Mouse (Mus musculus) fat pad, adult 2 months (tissue): ENCODE results near the gene Myb.

ENCODE experiments used
- DNase-seq: peaks from one replicate; pipeline ENCODE4 v3.0.0-alpha.2; 2011; ENCODE audit warnings: low read depth, low spot score; ENCODE audit errors: extremely low read depth

Gene Myb

GRCm38 (mm10) chr10:21160537-21161358, at the start of gene Myb:
Gene Myb, minus strand, starts transcription at chr10:21160984.
- no peak for DNase-seq

GRCm38 (mm10) chr10:21207378-21207777, 46.6 kb upstream of the Myb start:
- no peak for DNase-seq

GRCm38 (mm10) chr10:21206232-21206631, 45.4 kb upstream of the Myb start:
- no peak for DNase-seq

- DNase-seq = no peak
These were observed 43.8 kb upstream of the Myb start for GRCm38 (mm10) chr10:21204496-21205085.

GRCm38 (mm10) chr10:21203886-21204285, 43.1 kb upstream of the Myb start:
- no peak for DNase-seq

- DNase-seq = no peak
These were observed 42.7 kb upstream of the Myb start for GRCm38 (mm10) chr10:21203461-21203860.

GRCm38 (mm10) chr10:21200761-21201160, 40.0 kb upstream of the Myb start:
- no peak for DNase-seq

GRCm38 (mm10) chr10:21200322-21200721, 39.5 kb upstream of the Myb start:
- DNase-seq = no peak

- DNase-seq = no peak
These were observed 35.9 kb upstream of the Myb start for GRCm38 (mm10) chr10:21196646-21197116.

- no peak for DNase-seq
These were observed 34.8 kb upstream of the Myb start for GRCm38 (mm10) chr10:21195597-21195996.

GRCm38 (mm10) chr10:21193935-21194505, 33.2 kb upstream of the Myb start:
- no peak for DNase-seq

- no peak for DNase-seq
These were observed 32.5 kb upstream of the Myb start for GRCm38 (mm10) chr10:21193088-21193934.

GRCm38 (mm10) chr10:21192436-21192835, 31.7 kb upstream of the Myb start:
- no peak for DNase-seq

GRCm38 (mm10) chr10:21189756-21190397, 29.1 kb upstream of the Myb start:
- DNase-seq = no peak

GRCm38 (mm10) chr10:21189275-21189601, 28.5 kb upstream of the Myb start:
- no peak for DNase-seq

- DNase-seq = no peak
These were observed 27.9 kb upstream of the Myb start for GRCm38 (mm10) chr10:21188564-21189274.

GRCm38 (mm10) chr10:21187847-21188246, 27.1 kb upstream of the Myb start:
- DNase-seq = no peak

- DNase-seq = no peak
These were observed 25.9 kb upstream of the Myb start for GRCm38 (mm10) chr10:21186733-21187132.

- DNase-seq = no peak
These were observed 17.9 kb upstream of the Myb start for GRCm38 (mm10) chr10:21178711-21179110.

GRCm38 (mm10) chr10:21178281-21178680, 17.5 kb upstream of the Myb start:
- DNase-seq = no peak
